ENCODE assay signal across 1 mouse cellular context in genomic region chr7:141087894-141088293, GRCm38 (mm10).
TF ChIP-seq lines count a peak whose summit lies in the region.

No protein-coding gene starts in this region.

TF ChIP-seq in CH12.LX, 34 proteins besides CTCF, POLR2A, EP300 and RAD21:
- TF ChIP-seq NRF1 (IDR thresholded peaks at IDR 0.05; ENCODE audit: low read depth, low read length) (0 out of 2 replicates have a peak, but pooled peaks have one; percentile 9), ZMIZ1 (IDR thresholded peaks at IDR 0.05; ENCODE audit: low read depth, low read length) (no peak), IRF4 (IDR thresholded peaks at IDR 0.05; ENCODE audit: low read depth, low read length) (peak; percentile 27; the same call in 1 of the 2 replicates), ZKSCAN1 (IDR thresholded peaks at IDR 0.05; ENCODE audit: borderline replicate concordance, low read depth, low read length) (no peak), TCF12 (IDR thresholded peaks at IDR 0.05; ENCODE audit: low read depth, low read length) (peak; percentile 81), UBTF (IDR thresholded peaks at IDR 0.05; ENCODE audit: low read depth, low read length) (no peak), MAFK (IDR thresholded peaks at IDR 0.05; ENCODE audit: insufficient replicate concordance, low read length) (no peak), NELFE (IDR thresholded peaks at IDR 0.05; ENCODE audit: low read depth, low read length) (peak; percentile 44; the same call in 1 of the 2 replicates), MEF2A (IDR thresholded peaks at IDR 0.05; ENCODE audit: borderline replicate concordance, low read depth, low read length) (peak; percentile 54; the same call in 1 of the 2 replicates), PAX5 (IDR thresholded peaks at IDR 0.05; ENCODE audit: low read length) (no peak), POLR2AphosphoS2 (IDR thresholded peaks at IDR 0.05; ENCODE audit: low read depth, low read length) (no peak), MYC (IDR thresholded peaks at IDR 0.05; ENCODE audit: low read depth, low read length) (no peak), BHLHE40 (IDR thresholded peaks at IDR 0.05; ENCODE audit: low read depth, low read length) (peak; percentile 8; the same call in 1 of the 2 replicates), HCFC1 (IDR thresholded peaks at IDR 0.05; ENCODE audit: low read depth, low read length) (peak; percentile 78), ZNF384 (IDR thresholded peaks at IDR 0.05; ENCODE audit: low read depth, low read length) (no peak), USF2 (conservative IDR thresholded peaks at IDR 0.05; ENCODE audit: low read depth, low read length) (no peak), MAZ (IDR thresholded peaks at IDR 0.05; ENCODE audit: low read depth, low read length) (no peak), JUN (IDR thresholded peaks at IDR 0.05; ENCODE audit: insufficient read depth, low read depth, low read length) (no peak), SIN3A (IDR thresholded peaks at IDR 0.05; ENCODE audit: low read length) (no peak; the same call in none of the 2 replicates), ETS1 (conservative IDR thresholded peaks at IDR 0.05; ENCODE audit: low read depth, low read length) (peak; percentile 61; the same call in 1 of the 2 replicates), RCOR1 (conservative IDR thresholded peaks at IDR 0.05; ENCODE audit: low read depth, low read length) (no peak), TBP (conservative IDR thresholded peaks at IDR 0.05; ENCODE audit: low read depth, low read length) (peak; percentile 71; the same call in 1 of the 2 replicates), SMC3 (IDR thresholded peaks at IDR 0.05; ENCODE audit: low read depth, low read length) (no peak), JUND (conservative IDR thresholded peaks at IDR 0.05; ENCODE audit: low read depth, low read length) (0 out of 2 replicates have a peak, but pooled peaks have one; percentile 27), E2F4 (IDR thresholded peaks at IDR 0.05; ENCODE audit: insufficient replicate concordance, low read depth, low read length) (no peak), MAX (IDR thresholded peaks at IDR 0.05; ENCODE audit: low read length) (no peak; the same call in 1 of the 2 replicates), ZC3H11A (IDR thresholded peaks at IDR 0.05; ENCODE audit: low read depth, low read length) (no peak), USF1 (IDR thresholded peaks at IDR 0.05; ENCODE audit: low read depth, low read length) (no peak), GABPA (IDR thresholded peaks at IDR 0.05; ENCODE audit: insufficient replicate concordance, low read depth, low read length) (no peak), CHD2 (IDR thresholded peaks at IDR 0.05; ENCODE audit: low read length) (peak; percentile 94), ELF1 (IDR thresholded peaks at IDR 0.05; ENCODE audit: low read depth, low read length) (peak; percentile 86), MXI1 (IDR thresholded peaks at IDR 0.05; ENCODE audit: low read depth, low read length) (no peak; the same call in 1 of the 2 replicates), KAT2A (IDR thresholded peaks at IDR 0.05; ENCODE audit: insufficient replicate concordance, low read length) (0 out of 2 replicates have a peak, but pooled peaks have one; percentile 51), CHD1 (IDR thresholded peaks at IDR 0.05; ENCODE audit: low read depth, low read length) (no peak)
